Mouse (Mus musculus): Measurements from ENCODE around the gene 5330417C22Rik. TPM values are rescaled to one million over a fixed set of nuclear protein-coding genes. Genes with fewer than 3 reads are reported as not detected.

The 5330417C22Rik gene
- polyA plus RNA-seq, 1 experiment: not detected

- TF ChIP-seq GATA1 (IDR thresholded peaks at IDR 0.05; ENCODE audit: low read length): no peak
Measured at GRCm38 (mm10) chr3:108411026-108411753, 125.1 kb downstream of the 5330417C22Rik start.

- TF ChIP-seq GATA1 (IDR thresholded peaks at IDR 0.05; ENCODE audit: low read length): no peak
Measured at GRCm38 (mm10) chr3:108410359-108410714, 126.0 kb downstream of the 5330417C22Rik start.

GRCm38 (mm10) chr3:108409656-108410358 is 126.5 kb downstream of the 5330417C22Rik start:
- no peak for TF ChIP-seq GATA1 (IDR thresholded peaks at IDR 0.05; ENCODE audit: low read length)

GRCm38 (mm10) chr3:108408517-108409008 is 127.8 kb downstream of the 5330417C22Rik start:
- TF ChIP-seq GATA1 (IDR thresholded peaks at IDR 0.05; ENCODE audit: low read length): no peak

- TF ChIP-seq GATA1 (IDR thresholded peaks at IDR 0.05; ENCODE audit: low read length): no peak
Measured at GRCm38 (mm10) chr3:108406306-108406885, 129.9 kb downstream of the 5330417C22Rik start.

Other genes with a start within 250 kb of the 5330417C22Rik start
- gene Mybphl, start 171.6 kb downstream of the 5330417C22Rik start, polyA plus RNA-seq (2012): not detected in 2 replicates
- 47.9 and 51.7 TPM in 2 replicates for gene Psrc1, start 152.7 kb downstream of the 5330417C22Rik start, polyA plus RNA-seq (2012)
- gene Celsr2, start 121.0 kb downstream of the 5330417C22Rik start, polyA plus RNA-seq (2012): not detected in 2 replicates
- 172 and 175 TPM in 2 replicates for gene Sars, start 91.3 kb downstream of the 5330417C22Rik start, polyA plus RNA-seq (2012)
- gene 1700013F07Rik, start 2.4 kb downstream of the 5330417C22Rik start, polyA plus RNA-seq (2012): not detected in 2 replicates
- gene Tmem167b, start 25.9 kb upstream of the 5330417C22Rik start, polyA plus RNA-seq (2012): 1.7 and 2.3 TPM in 2 replicates
- 0.35 and 0.38 TPM in 2 replicates for gene Taf13, start 35.2 kb upstream of the 5330417C22Rik start, polyA plus RNA-seq (2012)
- 1.5 and 1.6 TPM in 2 replicates for gene Wdr47, start 54.7 kb upstream of the 5330417C22Rik start, polyA plus RNA-seq (2012)
- 15.5 and 21.0 TPM in 2 replicates for gene Clcc1, start 117.4 kb upstream of the 5330417C22Rik start, polyA plus RNA-seq (2012)
- 7.0 and 25.5 TPM in 2 replicates for gene Gpsm2, start 185.8 kb upstream of the 5330417C22Rik start, polyA plus RNA-seq (2012)
- gene Aknad1, start 203.1 kb upstream of the 5330417C22Rik start, polyA plus RNA-seq (2012): not detected in 2 replicates

Data from G1E-ER4 (cell line).